Mouse (Mus musculus) gastrocnemius, adult 8-10 months (tissue): ENCODE measurements around the gene Asphd1. TPM values are rescaled to one million over a fixed set of nuclear protein-coding genes. Genes with fewer than 3 reads are reported as not detected.

Experiments
- DNase-seq, 2 experiments: peaks; one replicate each; pipeline ENCODE4 v3.0.0; 2022; ENCODE audit warnings: low spot score in 2 of 2
- total RNA-seq, 4 experiments: library from RNA; stranded (reverse); gene quantifications; 2 replicates each; pipeline ENCODE4 v1.2.4; 2022

Asphd1 gene
- total RNA-seq, 4 experiments from 2014 or later, result not detected

DNA sequence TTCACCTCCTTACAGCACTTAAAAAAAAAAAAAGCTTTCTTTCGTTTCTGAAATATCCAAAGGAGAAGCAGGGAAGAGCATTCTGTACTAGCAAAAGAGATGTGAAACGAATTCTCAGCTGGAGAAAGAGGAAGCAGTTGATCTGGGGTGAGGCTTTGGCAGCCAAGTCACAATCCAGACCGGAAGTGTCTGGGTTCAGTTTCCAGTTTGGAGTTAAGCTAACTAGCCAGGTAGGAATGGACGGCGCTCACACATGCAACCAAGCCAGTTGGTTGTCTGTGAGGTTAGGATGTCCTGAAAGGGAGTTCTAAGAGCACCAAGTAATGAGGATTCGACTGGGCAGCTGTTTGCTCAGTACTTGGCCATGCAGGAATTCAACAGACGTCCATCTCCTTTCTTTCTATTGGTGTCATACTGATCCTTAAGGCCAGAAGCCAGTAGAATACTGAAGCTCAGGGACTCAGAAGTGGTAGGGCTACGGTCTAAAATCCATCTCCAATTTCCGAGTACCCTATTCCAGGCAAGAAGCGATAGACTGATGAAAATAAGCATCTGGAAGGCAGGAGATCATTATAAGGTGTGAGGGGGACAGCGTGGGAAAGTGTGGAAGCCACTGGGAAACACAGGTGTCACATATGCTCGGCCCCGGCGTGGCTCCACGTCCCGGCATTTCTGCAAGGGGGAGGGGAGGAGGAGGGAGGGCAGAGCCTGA, 51.8 kb downstream of the Asphd1 start:
- no peak for DNase-seq

DNA sequence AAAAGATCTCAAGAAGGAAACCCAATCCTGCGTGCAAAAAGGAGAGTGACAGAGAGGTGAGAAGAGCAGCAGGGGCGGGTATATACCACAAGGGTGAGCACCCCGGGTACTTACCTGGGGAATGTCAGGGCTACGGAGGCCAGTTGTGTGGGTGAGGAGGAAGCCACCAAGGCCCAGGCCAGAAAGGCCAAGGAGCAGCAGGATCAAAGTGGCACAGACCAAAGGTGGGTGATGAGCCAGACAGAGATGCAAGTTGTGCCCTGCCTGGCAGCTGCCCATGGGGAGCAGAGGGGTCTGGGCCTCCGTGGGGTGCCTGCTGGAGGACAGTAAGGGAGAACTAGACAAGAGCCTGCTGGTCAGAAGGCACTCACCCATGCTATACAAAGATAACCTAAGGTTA, 52.5 kb downstream of the Asphd1 start:
- no peak for DNase-seq

Other genes starting within 250 kb of the Asphd1 start
- 1 to 10 TPM; 1.3 to 5.9 (median 3.1) TPM for gene Coro1a, start 241.8 kb downstream of the Asphd1 start, total RNA-seq
- gene Mapk3, start 190.0 kb downstream of the Asphd1 start, total RNA-seq, result 10 to 100 TPM; 16.2 to 20.6 (median 18.6) TPM
- gene Gdpd3, start 183.2 kb downstream of the Asphd1 start, total RNA-seq, result under 1 TPM in 1 of 4 experiments, not detected in 3; 0.88 TPM
- gene Ypel3, start 172.6 kb downstream of the Asphd1 start, total RNA-seq, result 100 to 1,000 TPM in 1 of 4 experiments, 10 to 100 TPM in 3; 91.2 to 105 (median 95.6) TPM
- under 1 TPM; 0.17 to 0.48 (median 0.40) TPM for gene Tbx6, start 168.1 kb downstream of the Asphd1 start, total RNA-seq
- 10 to 100 TPM; 23.1 to 26.0 (median 24.8) TPM for gene Ppp4c, start 157.1 kb downstream of the Asphd1 start, total RNA-seq
- gene Fam57b, start 151.9 kb downstream of the Asphd1 start, total RNA-seq, result 10 to 100 TPM; 49.5 to 78.2 (median 66.4) TPM
- not detected for gene 4930451I11Rik, start 117.9 kb downstream of the Asphd1 start, total RNA-seq
- not detected for gene Doc2a, start 102.2 kb downstream of the Asphd1 start, total RNA-seq
- gene Hirip3, start 87.6 kb downstream of the Asphd1 start, total RNA-seq, result 1 to 10 TPM; 4.1 to 9.6 (median 5.1) TPM
- 10 to 100 TPM in 3 of 4 experiments, 1 to 10 TPM in 1; 10.0 to 11.1 (median 10.5) TPM for gene Ino80e, start 87.2 kb downstream of the Asphd1 start, total RNA-seq
- gene Taok2, start 64.9 kb downstream of the Asphd1 start, total RNA-seq, result 10 to 100 TPM; 18.6 to 20.9 (median 20.0) TPM
- 10 to 100 TPM in 3 of 4 experiments, 1 to 10 TPM in 1; 9.3 to 13.4 (median 12.0) TPM for gene Tmem219, start 26.7 kb downstream of the Asphd1 start, total RNA-seq
- gene Kctd13, start 20.7 kb downstream of the Asphd1 start, total RNA-seq, result 1 to 10 TPM; 1.2 to 4.0 (median 2.7) TPM
- 1 to 10 TPM in 1 of 4 experiments, under 1 TPM in 3; 0.19 to 1.1 (median 0.51) TPM for gene Sez6l2, start 981 bp upstream of the Asphd1 start, total RNA-seq
- gene Cdipt, start 26.3 kb upstream of the Asphd1 start, total RNA-seq, result 10 to 100 TPM; 27.4 to 34.9 (median 33.3) TPM
- gene Cdiptos, start 26.5 kb upstream of the Asphd1 start, total RNA-seq, result under 1 TPM in 1 of 4 experiments, not detected in 3; 0.24 TPM
- 10 to 100 TPM; 26.7 to 48.3 (median 34.8) TPM for gene Mvp, start 65.0 kb upstream of the Asphd1 start, total RNA-seq
- under 1 TPM in 1 of 4 experiments, not detected in 3; 0.67 TPM for gene Pagr1b, start 66.9 kb upstream of the Asphd1 start, total RNA-seq
- 10 to 100 TPM in 1 of 4 experiments, 1 to 10 TPM in 3; 1.3 to 17.6 (median 5.2) TPM for gene Pagr1a, start 67.8 kb upstream of the Asphd1 start, total RNA-seq
- gene Gm42742, start 71.5 kb upstream of the Asphd1 start, total RNA-seq, result 10 to 100 TPM in 3 of 4 experiments, 1 to 10 TPM in 1; 4.0 to 20.7 (median 14.7) TPM
- gene Prrt2, start 71.6 kb upstream of the Asphd1 start, total RNA-seq, result under 1 TPM in 3 of 4 experiments, not detected in 1; 0.31 to 0.72 (median 0.65) TPM
- gene Maz, start 77.5 kb upstream of the Asphd1 start, total RNA-seq, result 10 to 100 TPM; 67.1 to 73.4 (median 72.5) TPM
- gene Kif22, start 92.9 kb upstream of the Asphd1 start, total RNA-seq, result 1 to 10 TPM in 1 of 4 experiments, under 1 TPM in 1, not detected in 2; 0.82 to 1.8 TPM
- not detected for gene Zg16, start 137.7 kb upstream of the Asphd1 start, total RNA-seq
- gene AI467606, start 141.8 kb upstream of the Asphd1 start, total RNA-seq, result under 1 TPM; 0.12 to 0.74 (median 0.25) TPM
- gene Qprt, start 172.6 kb upstream of the Asphd1 start, total RNA-seq, result under 1 TPM in 3 of 4 experiments, not detected in 1; 0.18 to 0.29 (median 0.27) TPM
- gene Spn, start 188.2 kb upstream of the Asphd1 start, total RNA-seq, result under 1 TPM in 3 of 4 experiments, not detected in 1; 0.07 to 0.13 (median 0.13) TPM
- 10 to 100 TPM; 25.2 to 35.0 (median 32.7) TPM for gene Cd2bp2, start 246.5 kb upstream of the Asphd1 start, total RNA-seq